Mouse (Mus musculus) testis, adult 2 months (tissue): ENCODE data around the gene Wnt10b.

ENCODE experiments used
- CTCF ChIP-seq: fragments of 200-500 bp; IDR thresholded peaks from 2 replicates; pipeline ENCODE4 v1.5.1; 2012; ENCODE audit warnings: low read depth, mild to moderate bottlenecking, inconsistent platforms, low read length, moderate library complexity; ENCODE audit not compliant: control insufficient read depth, insufficient read depth, insufficient replicate concordance
- POLR2A ChIP-seq: fragments of 200-500 bp; IDR thresholded peaks from 2 replicates; pipeline ENCODE4 v1.6.1; 2012; ENCODE audit warnings: low read depth, mild to moderate bottlenecking, inconsistent platforms, low read length, moderate library complexity; ENCODE audit not compliant: control insufficient read depth

- TF ChIP-seq CTCF (no peak), POLR2A (no peak)
Observed at GRCm38 (mm10) chr15:98798903-98799302, 21.0 kb upstream of the Wnt10b start.
